Mouse (Mus musculus) heart, embryonic 14.5 days (tissue): ENCODE results near the gene Cyb5d2. TPM values are rescaled to one million over a fixed set of nuclear protein-coding genes. Genes with fewer than 3 reads are reported as not detected.

Source experiments
- ATAC-seq: fragments of 200-750 bp; cut with Nextera tagmentation; 2 replicates; pipeline ENCODE4 v1.8.0; 2017; ENCODE audit warnings: low read depth, moderate TSS enrichment; ENCODE audit not compliant: insufficient number of reproducible peaks, insufficient read depth, low FRiP score
- H3K27ac ChIP-seq, 2 experiments: fragments of 200-500 bp in 1 of 2; fragments of 300-500 bp in 1 of 2; sonication (generic) in 1 of 2; replicated peaks in 1 of 2; 2 replicates each; pipeline ENCODE4 v1.5.1; 2012 to 2014; ENCODE audit warnings: low read depth in 2 of 2, low read length in 2 of 2, control low read depth in 1 of 2, mild to moderate bottlenecking in 1 of 2, mixed read lengths in 1 of 2; ENCODE audit not compliant: control insufficient read depth in 1 of 2, insufficient read depth in 1 of 2
- H3K27me3 ChIP-seq: fragments of 300-500 bp; sonication (generic); 2 replicates; pipeline ENCODE4 v1.6.1; 2014; ENCODE audit warnings: mild to moderate bottlenecking, low read length, control low read depth; ENCODE audit not compliant: control insufficient read depth, insufficient read depth
- H3K36me3 ChIP-seq: fragments of 300-500 bp; sonication (generic); 2 replicates; pipeline ENCODE4 v1.6.1; 2014; ENCODE audit warnings: mild to moderate bottlenecking, control low read depth, low read length, mixed read lengths; ENCODE audit not compliant: control insufficient read depth, insufficient read depth
- H3K4me1 ChIP-seq, 2 experiments: fragments of 200-500 bp in 1 of 2; fragments of 300-500 bp in 1 of 2; sonication (generic) in 1 of 2; 2 replicates each; pipeline ENCODE4 v1.6.1; 2012 to 2014; ENCODE audit warnings: low read length in 2 of 2, control low read depth in 1 of 2, mixed read lengths in 1 of 2; ENCODE audit not compliant: control insufficient read depth in 2 of 2, insufficient read depth in 2 of 2
- H3K4me2 ChIP-seq: fragments of 300-500 bp; sonication (generic); 2 replicates; pipeline ENCODE4 v1.6.1; 2014; ENCODE audit warnings: mild to moderate bottlenecking, low read length
- H3K4me3 ChIP-seq, 2 experiments: fragments of 200-500 bp in 1 of 2; fragments of 300-500 bp in 1 of 2; sonication (generic) in 1 of 2; 2 replicates each; pipeline ENCODE4 v1.5.1; 2012 to 2014; ENCODE audit warnings: low read length in 2 of 2, mild to moderate bottlenecking in 2 of 2, control low read depth in 1 of 2, low read depth in 1 of 2, moderate library complexity in 1 of 2; ENCODE audit not compliant: control insufficient read depth in 1 of 2, insufficient read depth in 1 of 2
- H3K9ac ChIP-seq: fragments of 300-500 bp; sonication (generic); 2 replicates; pipeline ENCODE4 v1.6.1; 2014; ENCODE audit warnings: mild to moderate bottlenecking, low read length
- H3K9me3 ChIP-seq: fragments of 300-500 bp; sonication (generic); 2 replicates; pipeline ENCODE4 v1.6.1; 2016; ENCODE audit warnings: low read length, control low read depth; ENCODE audit not compliant: control insufficient read depth
- WGBS: fragments of 180-500 bp; shearing (Covaris S2); extraction: QIAGEN DNeasy Blood & Tissue Kit; methylation state at CpG from one replicate; pipeline ENCODE4 v1.1.7; 2014; 5-methylcytosine and 5-hydroxymethylcytosine counted together
- polyA plus RNA-seq: library from polyadenylated mRNA; unstranded; fragments of >200 nt; fragmentation: Nextera tagmentation; extraction: Ambion mirVana; gene quantifications from 2 replicates; pipeline ENCODE4 v1.2.1, GENCODE M21; 2014

The Cyb5d2 gene
- 5.9 and 8.4 TPM in 2 replicates for polyA plus RNA-seq

DNA sequence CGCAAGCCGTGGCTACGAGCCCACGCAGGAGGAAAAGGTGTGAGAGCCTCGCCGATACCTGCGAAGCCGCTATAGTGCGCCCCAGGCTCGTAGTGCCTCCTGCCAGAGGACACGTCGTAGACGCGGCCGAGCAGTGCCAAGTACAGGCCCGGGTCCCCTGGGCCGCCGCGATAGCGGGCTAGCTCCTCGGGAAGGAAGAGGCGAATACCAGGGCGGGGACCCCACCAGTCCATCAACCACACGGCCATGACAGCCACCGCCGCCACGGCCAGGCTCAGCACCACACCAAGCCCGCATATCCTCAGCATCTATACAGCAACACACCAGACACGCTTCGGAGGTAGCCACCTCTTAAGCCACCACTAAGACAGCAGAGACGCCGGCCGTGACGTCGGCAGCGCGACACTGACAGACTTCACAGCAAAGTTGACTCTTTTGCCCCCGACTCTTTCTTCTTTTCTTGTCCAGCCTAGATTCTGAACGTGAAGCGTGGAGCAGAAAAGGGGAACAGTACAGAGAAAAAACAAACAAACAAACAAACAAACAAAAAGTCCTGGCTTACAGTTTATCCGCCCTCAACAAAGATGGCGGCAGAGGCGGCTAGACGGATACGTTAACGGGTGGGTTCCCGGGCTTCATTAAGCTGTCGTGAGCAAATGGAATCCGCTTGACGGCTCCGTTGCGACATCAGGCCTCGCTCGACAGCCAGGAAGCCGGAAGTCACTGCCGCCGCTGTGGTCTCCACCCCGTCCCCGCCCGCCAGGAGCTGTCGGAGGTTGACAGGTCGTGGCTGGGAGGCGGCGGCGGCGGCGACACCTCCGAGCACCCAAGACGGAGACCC, at the start of gene Cyb5d2, which contains the start of gene Zzef1:
TSS of gene Cyb5d2 (minus strand) at position 688 of the 841 bp plus-strand sequence.
TSS of gene Zzef1 (plus strand) at position 772 of the 841 bp plus-strand sequence.
- Histone ChIP-seq H3K4me1 (peaks cover 2 to 11% of the 10 kb centered on the region in 2 experiments; a peak in 3 of 4 replicates), H3K36me3 (0 out of 2 replicates have a peak, but pooled peaks cover 3% of the 10 kb centered on the region), H3K27ac (peak within 1 kb of the TSS; percentile 83 to 86), H3K9ac (peak within 1 kb of the TSS; percentile 88), H3K27me3 (no peaks in the 10 kb centered on the region), H3K9me3 (no peaks in the 10 kb centered on the region), H3K4me2 (peak within 1 kb of the TSS; percentile 91), H3K4me3 (peak within 1 kb of the TSS; percentile 86)
- ATAC-seq: peak; percentile 91
- WGBS: under 1% methylated on average over 69 of the region's 69 CpGs

DNA sequence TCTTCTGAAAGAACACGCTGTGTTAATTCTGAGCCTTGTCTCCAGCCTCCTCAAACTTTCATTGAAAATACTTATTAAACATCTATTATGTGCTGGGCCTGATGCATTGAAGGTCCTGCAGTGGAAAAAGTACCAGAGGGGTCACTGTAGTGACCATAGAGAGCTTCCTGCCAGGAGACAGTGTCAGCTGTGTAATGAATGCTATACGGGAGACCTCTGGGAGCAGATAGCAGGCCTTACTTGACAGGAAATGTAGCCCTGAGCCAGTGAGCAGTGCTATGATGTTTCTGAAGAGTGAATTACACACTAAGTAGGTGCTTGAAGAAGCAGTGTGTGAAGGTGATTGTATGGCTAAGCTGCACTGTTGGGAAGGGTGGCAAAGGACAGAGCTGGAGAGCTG, 49.6 kb upstream of the Cyb5d2 start:
- H3K27ac ChIP-seq: no peak overlapping the region

DNA sequence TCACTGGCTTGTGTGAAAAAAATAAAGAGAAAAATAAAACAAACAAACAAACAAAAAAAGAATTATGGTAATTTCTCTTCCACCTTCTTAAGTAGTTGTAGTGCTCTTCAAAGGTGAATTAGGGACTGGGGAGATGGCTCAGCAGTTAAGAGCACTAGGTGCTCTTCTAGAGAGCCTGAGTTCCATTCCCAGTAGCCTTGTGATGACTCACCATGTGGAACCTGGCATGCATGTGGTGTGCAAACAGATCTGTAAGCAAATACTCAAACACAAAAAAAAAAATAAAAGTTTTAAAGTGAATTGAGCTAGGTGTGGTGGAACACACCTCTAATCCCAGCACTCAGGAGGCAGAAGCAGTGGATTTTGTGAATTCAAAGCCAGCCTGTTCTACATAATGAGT, 47.6 kb upstream of the Cyb5d2 start:
- H3K36me3 ChIP-seq: peaks cover 67% of the 10 kb centered on the region
- H3K4me1 ChIP-seq: no peaks in the 10 kb centered on the region
- H3K4me2 ChIP-seq: no peak overlapping the region
- no peak overlapping the region for H3K4me3 ChIP-seq
- no peak for ATAC-seq
- H3K9me3 ChIP-seq: no peaks in the 10 kb centered on the region
- no peak overlapping the region for H3K27ac ChIP-seq
- no peak overlapping the region for H3K9ac ChIP-seq
- H3K27me3 ChIP-seq: no peaks in the 10 kb centered on the region

More for the DNA sequence above, 49.6 kb upstream of the Cyb5d2 start:
- WGBS: 77% methylated on average over 2 of the region's 2 CpGs
- Histone ChIP-seq H3K4me1 (no peaks in the 10 kb centered on the region), H3K36me3 (peaks cover 70% of the 10 kb centered on the region), H3K4me2 (no peak overlapping the region), H3K4me3 (no peak overlapping the region), H3K9me3 (no peaks in the 10 kb centered on the region), H3K9ac (no peak overlapping the region), H3K27me3 (no peaks in the 10 kb centered on the region)
- no peak for ATAC-seq

DNA sequence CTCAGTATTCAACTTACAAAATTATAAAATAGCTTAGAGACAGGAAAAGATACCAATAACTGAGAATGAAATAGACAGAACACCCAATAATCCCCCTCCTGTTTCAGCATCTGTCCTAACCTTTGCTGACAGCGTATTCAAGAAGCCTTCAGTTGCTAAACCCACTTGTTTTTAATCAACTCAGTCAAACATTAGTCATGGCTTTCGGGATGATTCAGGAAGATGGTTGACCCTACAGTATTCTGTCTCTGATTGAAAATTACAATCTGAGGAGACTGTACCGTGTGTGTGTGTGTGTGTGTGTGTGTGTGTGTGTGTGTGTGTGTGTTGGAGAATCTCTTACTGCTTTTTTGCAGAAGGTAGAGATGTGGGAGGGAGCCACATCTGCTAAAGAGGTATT, 46.8 kb upstream of the Cyb5d2 start:
- no peaks in the 10 kb centered on the region for H3K9me3 ChIP-seq
- no peaks in the 10 kb centered on the region for H3K27me3 ChIP-seq
- H3K27ac ChIP-seq: no peak overlapping the region
- no peaks in the 10 kb centered on the region for H3K4me1 ChIP-seq
- no peak for ATAC-seq
- no peak overlapping the region for H3K9ac ChIP-seq
- WGBS: 81% methylated on average over 3 of the region's 3 CpGs
- H3K4me2 ChIP-seq: no peak overlapping the region
- H3K4me3 ChIP-seq: no peak overlapping the region
- peaks cover 62% of the 10 kb centered on the region for H3K36me3 ChIP-seq

GRCm38 (mm10) chr11:72829869-72830268, 33.9 kb upstream of the Cyb5d2 start:
- no peaks in the 10 kb centered on the region for H3K27me3 ChIP-seq
- no peak overlapping the region for H3K4me3 ChIP-seq
- H3K27ac ChIP-seq: no peak overlapping the region
- ATAC-seq: no peak
- no peaks in the 10 kb centered on the region for H3K9me3 ChIP-seq
- H3K36me3 ChIP-seq: peaks cover 87% of the 10 kb centered on the region
- H3K4me1 ChIP-seq: no peaks in the 10 kb centered on the region
- 88% methylated on average over 3 of the region's 3 CpGs for WGBS
- H3K4me2 ChIP-seq: no peak overlapping the region
- no peak overlapping the region for H3K9ac ChIP-seq

DNA sequence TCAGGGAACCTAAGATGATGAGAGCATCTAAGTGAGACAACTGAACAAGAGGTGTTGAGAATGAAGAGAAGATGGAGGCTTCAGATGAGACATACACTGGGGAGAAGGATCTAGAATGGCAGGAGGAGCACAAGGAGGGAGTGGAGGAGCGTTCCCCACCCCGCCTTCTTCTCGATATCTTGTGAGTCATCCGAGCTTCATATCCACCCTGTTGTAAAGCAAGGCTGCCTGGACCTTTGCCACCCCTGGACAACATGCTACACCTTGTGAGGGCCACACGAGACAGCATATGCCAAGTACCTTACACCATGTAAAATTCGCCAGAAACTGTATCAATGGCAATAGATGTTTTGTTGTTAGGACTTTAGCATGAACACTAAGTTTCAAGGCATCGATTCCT, 25.1 kb upstream of the Cyb5d2 start:
- H3K4me1 ChIP-seq: no peaks in the 10 kb centered on the region
- no peaks in the 10 kb centered on the region for H3K27me3 ChIP-seq
- peaks cover 76% of the 10 kb centered on the region for H3K36me3 ChIP-seq
- H3K27ac ChIP-seq: no peak overlapping the region
- H3K4me2 ChIP-seq: no peak overlapping the region
- H3K9me3 ChIP-seq: no peaks in the 10 kb centered on the region
- WGBS: 87% methylated on average over 7 of the region's 7 CpGs
- ATAC-seq: no peak
- H3K9ac ChIP-seq: no peak overlapping the region
- H3K4me3 ChIP-seq: no peak overlapping the region

GRCm38 (mm10) chr11:72818067-72818466, 22.1 kb upstream of the Cyb5d2 start:
- Histone ChIP-seq H3K36me3 (peaks cover 49% of the 10 kb centered on the region), H3K27ac (no peak overlapping the region), H3K27me3 (no peaks in the 10 kb centered on the region), H3K4me2 (no peak overlapping the region), H3K4me3 (no peak overlapping the region), H3K4me1 (no peaks in the 10 kb centered on the region), H3K9ac (no peak overlapping the region), H3K9me3 (no peaks in the 10 kb centered on the region)
- 84% methylated on average over 7 of the region's 7 CpGs for WGBS
- no peak for ATAC-seq
